Mouse (Mus musculus) neural tube, embryonic 14.5 days (tissue): ENCODE results near the gene Gata2. TPM values are rescaled to one million over a fixed set of nuclear protein-coding genes. Genes with fewer than 3 reads are reported as not detected.

Experiments
- ATAC-seq: fragments of 200-750 bp; cut with Nextera tagmentation; 2 replicates; pipeline ENCODE4 v1.8.0; 2017; ENCODE audit warnings: low read depth, mild to moderate bottlenecking, moderate TSS enrichment, moderate library complexity
- H3K27ac ChIP-seq: fragments of 300-500 bp; sonication (generic); 2 replicates; pipeline ENCODE4 v1.5.1; 2014; ENCODE audit warnings: low read depth, mild to moderate bottlenecking, control low read depth, low read length, moderate library complexity, mixed read lengths
- H3K27me3 ChIP-seq: fragments of 300-500 bp; sonication (generic); 2 replicates; pipeline ENCODE4 v1.6.1; 2014; ENCODE audit warnings: low read length; ENCODE audit not compliant: control insufficient read depth, insufficient read depth
- H3K36me3 ChIP-seq: fragments of 300-500 bp; sonication (generic); 2 replicates; pipeline ENCODE4 v1.6.1; 2014; ENCODE audit warnings: low read length, mixed read lengths; ENCODE audit not compliant: control insufficient read depth, insufficient read depth
- H3K4me1 ChIP-seq: fragments of 300-500 bp; sonication (generic); 2 replicates; pipeline ENCODE4 v1.6.1; 2014; ENCODE audit warnings: low read length; ENCODE audit not compliant: control insufficient read depth, insufficient read depth
- H3K4me2 ChIP-seq: fragments of 300-500 bp; sonication (generic); 2 replicates; pipeline ENCODE4 v1.6.1; 2014; ENCODE audit warnings: mild to moderate bottlenecking, low read depth, low read length, control low read depth
- H3K4me3 ChIP-seq: fragments of 300-500 bp; sonication (generic); 2 replicates; pipeline ENCODE4 v1.5.1; 2014; ENCODE audit warnings: low read depth, low read length, control low read depth, mixed read lengths
- H3K9ac ChIP-seq: fragments of 300-500 bp; sonication (generic); replicated peaks from 2 replicates; pipeline ENCODE4 v1.6.1; 2014; ENCODE audit warnings: low read depth, mild to moderate bottlenecking, control low read depth, low read length, mixed read lengths
- H3K9me3 ChIP-seq: fragments of 300-500 bp; sonication (generic); 2 replicates; pipeline ENCODE4 v1.6.1; 2016; ENCODE audit warnings: low read length; ENCODE audit not compliant: control insufficient read depth
- WGBS: fragments of 180-500 bp; shearing (Covaris S2); extraction: QIAGEN DNeasy Blood & Tissue Kit; methylation state at CpG from one replicate; pipeline ENCODE4 v1.1.7; 2014; 5-methylcytosine and 5-hydroxymethylcytosine counted together
- polyA plus RNA-seq: library from polyadenylated mRNA; unstranded; fragments of >200 nt; fragmentation: Nextera tagmentation; extraction: Ambion mirVana; gene quantifications from 2 replicates; pipeline ENCODE4 v1.2.1, GENCODE M21; 2014

Gata2 gene
- polyA plus RNA-seq, 1 experiment from 2014 or later: 5.4 TPM

DNA sequence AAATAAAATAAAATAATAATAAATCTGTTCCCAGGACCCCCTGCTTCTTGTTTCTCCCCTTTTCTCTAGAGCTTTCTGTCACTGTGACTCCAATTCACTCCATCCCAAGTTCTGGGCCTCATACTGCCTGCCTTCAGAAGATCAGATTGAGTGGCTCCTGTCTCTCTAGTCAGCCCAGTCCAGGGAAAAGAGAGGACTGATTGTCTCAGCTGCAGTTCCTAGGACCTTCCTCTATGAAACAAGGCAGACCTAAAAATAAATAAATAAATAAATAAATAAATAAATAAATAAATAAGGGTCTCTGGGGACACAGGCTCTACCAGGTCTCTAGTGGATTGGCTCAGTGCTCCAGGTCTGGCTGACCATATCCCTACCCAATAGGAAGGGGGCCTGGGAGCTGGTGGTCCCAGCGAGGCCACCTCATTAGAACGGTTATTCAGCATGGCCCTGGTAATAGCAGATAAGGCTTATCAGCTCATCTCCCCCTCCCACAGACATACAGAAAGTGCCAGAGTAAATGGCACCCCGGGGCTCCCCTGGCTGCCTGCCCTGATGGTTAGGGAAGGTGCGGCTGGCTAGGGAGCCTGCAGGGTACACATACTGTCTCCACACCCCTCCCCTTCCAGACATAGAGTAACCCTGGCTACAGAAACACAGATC lies 2.1 kb upstream of the Gata2 start:
- no peak for ATAC-seq
- WGBS: 8% methylated on average over 4 of the region's 4 CpGs

DNA sequence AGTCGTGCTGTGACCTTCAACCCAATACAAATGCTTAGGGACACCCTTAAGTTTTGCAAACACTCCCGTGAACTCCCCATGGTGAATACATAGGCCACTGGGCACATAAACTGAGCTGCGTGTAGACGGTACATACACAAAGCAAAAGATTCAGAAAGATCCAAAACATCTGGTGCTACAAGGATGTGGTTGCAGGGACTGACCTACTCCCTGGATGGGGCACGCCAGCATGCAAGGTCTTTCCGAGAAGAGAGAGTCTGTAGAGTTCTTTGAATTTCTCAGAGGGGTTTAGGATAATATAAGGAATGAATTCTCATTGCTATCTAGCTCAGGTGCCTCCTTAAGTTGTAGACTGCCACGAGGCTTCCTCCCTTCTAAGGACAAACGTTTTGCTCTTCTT lies 935 bp upstream of the Gata2 start:
- ATAC-seq: no peak
- Histone ChIP-seq H3K4me1 (peaks cover 14% of the 10 kb centered on the region; the same call in 1 of the 2 replicates), H3K27ac (no peak overlapping the region), H3K27me3 (peaks cover 70% of the 10 kb centered on the region), H3K9me3 (no peaks in the 10 kb centered on the region), H3K4me2 (no peak overlapping the region), H3K4me3 (no peak overlapping the region), H3K9ac (no peak overlapping the region), H3K36me3 (no peaks in the 10 kb centered on the region)
- 9% methylated on average over 8 of the region's 8 CpGs for WGBS

More for the DNA sequence above, 2.1 kb upstream of the Gata2 start:
- H3K9ac ChIP-seq: no peak overlapping the region
- peaks cover 6% of the 10 kb centered on the region; the same call in 1 of the 2 replicates for H3K4me1 ChIP-seq
- no peak overlapping the region for H3K4me2 ChIP-seq
- H3K36me3 ChIP-seq: no peaks in the 10 kb centered on the region
- peaks cover 65% of the 10 kb centered on the region for H3K27me3 ChIP-seq
- no peaks in the 10 kb centered on the region for H3K9me3 ChIP-seq
- H3K27ac ChIP-seq: no peak overlapping the region
- no peak overlapping the region for H3K4me3 ChIP-seq

DNA sequence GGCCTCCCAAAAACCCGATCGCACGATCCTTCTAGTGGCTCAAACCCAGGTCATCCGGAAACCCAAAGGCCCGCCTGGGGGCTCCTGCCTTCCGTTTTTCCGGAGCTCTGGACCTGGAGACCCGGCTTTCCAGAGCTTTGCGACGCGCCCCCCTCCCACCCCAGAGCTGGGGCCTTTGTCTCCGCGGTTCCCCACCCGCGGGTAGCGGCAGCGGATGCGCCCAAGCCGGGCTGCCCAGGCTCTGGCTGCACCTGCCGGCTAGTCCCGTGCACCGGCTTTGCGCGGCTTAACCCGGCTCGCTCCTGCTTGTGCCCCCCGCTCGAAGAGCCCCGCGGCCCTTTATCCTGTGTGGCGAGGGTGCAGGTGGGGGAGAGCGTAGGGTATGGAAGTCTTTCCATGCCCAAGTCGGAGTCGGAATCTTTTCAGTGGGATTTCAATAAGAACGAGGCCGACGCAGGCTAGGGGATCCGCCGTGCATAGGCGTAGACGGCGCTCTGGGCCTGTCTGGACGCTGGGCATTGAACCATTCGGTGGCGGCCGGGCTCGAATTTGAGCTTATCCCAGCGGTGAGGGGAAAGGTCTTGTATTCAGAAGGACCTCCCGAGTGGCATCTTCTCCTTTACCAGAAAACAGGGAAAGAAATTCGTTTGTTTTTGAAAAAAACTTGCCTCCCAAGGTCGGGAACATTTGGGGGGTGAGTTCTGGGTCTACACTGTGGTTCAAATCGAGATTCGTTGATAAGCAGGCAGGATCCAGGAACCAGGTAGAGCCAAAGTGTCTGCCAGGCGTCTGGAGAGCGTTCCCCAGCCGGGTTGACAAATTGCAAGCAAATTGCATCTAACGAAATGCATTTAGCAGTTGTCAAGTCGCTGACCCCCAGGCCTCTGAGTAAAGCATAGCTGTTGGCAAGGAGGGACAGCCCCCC lies 624 bp downstream of the Gata2 start:
- Histone ChIP-seq H3K9ac (0 out of 2 replicates have a peak overlapping the region, but pooled peaks have one; percentile 21), H3K9me3 (no peaks in the 10 kb centered on the region), H3K36me3 (no peaks in the 10 kb centered on the region), H3K4me1 (peaks cover 22% of the 10 kb centered on the region), H3K27ac (no peak overlapping the region), H3K4me3 (peak overlapping the region; percentile 20; the same call in 1 of the 2 replicates), H3K4me2 (peak overlapping the region; percentile 35), H3K27me3 (peaks cover 73% of the 10 kb centered on the region)
- WGBS: 1% methylated on average over 58 of the region's 58 CpGs
- no peak for ATAC-seq

DNA sequence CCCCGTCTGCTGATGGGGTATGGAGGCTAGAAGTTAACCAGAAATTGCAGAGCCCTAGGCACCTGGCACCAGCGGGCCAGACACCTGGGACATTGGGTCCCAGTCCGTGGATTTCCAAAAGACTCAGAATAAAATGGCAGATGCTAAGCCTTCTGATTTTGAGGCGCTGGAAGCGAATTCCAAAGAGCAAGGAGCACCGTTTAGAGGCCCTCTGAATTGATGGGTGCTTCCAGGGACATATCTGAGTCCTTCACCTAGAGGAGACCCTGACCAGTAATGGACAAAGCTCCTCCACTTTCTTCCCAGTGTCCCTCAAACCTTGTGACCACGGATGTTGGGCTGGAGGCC lies 1.3 kb downstream of the Gata2 start:
- H3K4me1 ChIP-seq: peaks cover 22% of the 10 kb centered on the region

DNA sequence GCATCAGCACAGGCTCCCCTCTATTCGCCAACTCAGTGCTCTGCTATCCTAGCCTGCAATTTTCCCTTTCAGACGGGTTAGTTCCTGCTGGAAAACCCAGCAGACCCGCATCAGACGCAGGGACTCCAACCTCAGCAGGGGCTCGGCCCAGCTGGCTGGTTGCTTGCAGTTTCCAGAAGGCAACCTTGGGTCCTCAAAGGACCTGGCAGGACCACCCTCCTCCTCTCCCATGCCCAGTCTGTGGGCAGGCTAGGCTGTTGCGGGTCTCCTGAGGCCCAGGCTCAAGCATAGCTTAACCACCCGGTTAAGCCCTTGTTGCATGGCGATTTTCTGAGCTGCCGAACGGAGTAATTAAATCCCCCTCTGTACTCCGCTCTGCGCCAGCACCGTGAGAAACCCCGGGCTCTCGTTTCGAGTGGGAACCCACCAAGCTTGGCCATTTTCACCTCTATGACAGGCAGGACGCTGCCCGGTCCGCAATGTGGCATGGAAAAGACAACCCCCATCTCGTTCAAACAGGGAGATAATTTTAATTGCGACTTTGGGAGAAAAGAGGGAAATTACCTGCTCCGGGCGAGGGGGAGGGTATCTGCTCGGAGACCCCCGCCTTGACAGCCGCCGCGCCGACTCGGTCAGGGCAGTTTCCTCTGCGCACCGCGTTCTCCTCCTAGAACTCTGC lies 2.5 kb downstream of the Gata2 start:
- Histone ChIP-seq H3K4me3 (peak overlapping the region; percentile 17; the same call in 1 of the 2 replicates), H3K9me3 (no peaks in the 10 kb centered on the region), H3K4me1 (peaks cover 22% of the 10 kb centered on the region), H3K4me2 (no peak overlapping the region), H3K27me3 (peaks cover 79% of the 10 kb centered on the region), H3K36me3 (no peaks in the 10 kb centered on the region), H3K27ac (no peak overlapping the region), H3K9ac (no peak overlapping the region)
- 2% methylated on average over 33 of the region's 33 CpGs for WGBS
- no peak for ATAC-seq

More for the DNA sequence above, 1.3 kb downstream of the Gata2 start:
- no peak overlapping the region for H3K4me2 ChIP-seq
- H3K9me3 ChIP-seq: no peaks in the 10 kb centered on the region
- WGBS: 4% methylated on average over 7 of the region's 7 CpGs
- H3K4me3 ChIP-seq: no peak overlapping the region
- H3K27me3 ChIP-seq: peaks cover 76% of the 10 kb centered on the region
- H3K36me3 ChIP-seq: no peaks in the 10 kb centered on the region
- no peak overlapping the region for H3K9ac ChIP-seq
- no peak for ATAC-seq
- no peak overlapping the region for H3K27ac ChIP-seq

DNA sequence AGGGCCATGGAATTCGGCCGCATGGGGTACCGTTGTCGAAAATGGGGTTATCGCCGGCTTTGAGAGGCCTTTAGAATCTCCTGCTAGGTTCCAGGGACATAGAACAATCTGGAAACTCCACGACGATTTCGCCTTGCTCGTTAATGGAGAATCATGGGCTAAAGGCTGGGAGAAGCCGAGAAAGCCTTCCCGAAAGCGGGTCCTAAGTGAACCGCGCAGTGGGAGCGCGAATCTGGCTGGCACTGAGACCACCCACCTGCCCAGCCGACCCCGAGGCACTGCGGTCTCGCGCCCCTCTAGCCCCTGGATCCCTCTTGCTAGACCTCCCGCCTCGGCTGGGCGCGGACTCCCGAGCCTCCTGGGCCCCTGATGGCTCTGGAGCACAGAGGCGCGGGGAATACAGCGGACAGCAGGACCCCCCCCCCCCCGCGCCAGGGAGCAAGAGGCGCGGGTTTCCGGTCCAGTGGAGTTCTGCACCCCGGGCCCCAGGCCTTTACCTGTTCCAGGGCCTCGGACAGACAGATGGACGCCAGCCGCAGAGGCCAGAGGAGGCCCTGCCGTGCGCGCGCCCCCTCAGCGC lies 3.1 kb downstream of the Gata2 start:
- Histone ChIP-seq H3K9me3 (no peaks in the 10 kb centered on the region), H3K9ac (0 out of 2 replicates have a peak overlapping the region, but pooled peaks have one; percentile 12), H3K4me3 (peak overlapping the region; percentile 17; the same call in 1 of the 2 replicates), H3K27me3 (peaks cover 79% of the 10 kb centered on the region), H3K36me3 (no peaks in the 10 kb centered on the region), H3K27ac (no peak overlapping the region), H3K4me1 (peaks cover 22% of the 10 kb centered on the region), H3K4me2 (peak overlapping the region; percentile 29)
- WGBS: under 1% methylated on average over 41 of the region's 44 CpGs
- ATAC-seq: no peak

DNA sequence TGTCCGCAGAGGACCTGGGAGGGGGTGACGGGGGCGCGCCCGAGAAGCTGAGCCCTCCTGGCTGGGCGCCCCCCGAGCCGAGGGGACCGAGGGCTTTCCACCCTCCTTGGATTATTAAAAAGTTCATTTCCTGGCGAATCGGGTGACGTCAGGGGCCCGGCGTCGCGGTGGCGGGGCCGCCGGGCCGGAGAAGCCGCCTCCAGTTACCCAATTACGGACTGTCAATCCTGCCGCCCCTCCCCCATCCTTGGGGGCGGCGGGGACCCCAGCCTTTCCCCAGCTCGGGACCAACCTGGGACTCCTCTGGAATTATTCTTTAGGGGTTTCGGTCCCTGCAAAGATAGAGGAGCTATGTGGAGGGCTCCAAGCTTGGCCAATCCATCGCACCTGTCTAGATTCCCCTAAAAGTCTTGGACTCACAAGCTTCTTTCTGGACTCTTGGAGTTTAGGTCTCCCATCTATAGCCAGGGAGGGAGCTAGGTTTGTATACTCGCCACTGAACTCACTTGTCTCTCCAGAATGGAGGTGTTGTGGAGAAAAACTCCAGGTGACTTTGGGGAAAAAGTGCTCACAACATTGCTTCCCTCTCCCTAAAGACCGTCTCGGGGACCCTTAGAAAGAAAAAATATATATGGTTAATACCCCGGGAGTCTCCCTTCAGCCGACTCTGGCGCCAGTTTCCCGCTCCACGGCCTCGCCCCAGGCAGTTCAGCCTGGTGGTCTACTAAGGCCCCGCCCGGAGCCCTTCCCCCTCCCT lies 3.8 kb downstream of the Gata2 start:
- H3K27me3 ChIP-seq: peaks cover 82% of the 10 kb centered on the region
- H3K27ac ChIP-seq: no peak overlapping the region
- H3K4me1 ChIP-seq: peaks cover 22% of the 10 kb centered on the region
- peak overlapping the region; percentile 29 for H3K4me2 ChIP-seq
- no peak overlapping the region for H3K9ac ChIP-seq
- H3K4me3 ChIP-seq: peak overlapping the region; percentile 17; the same call in 1 of the 2 replicates
- ATAC-seq: no peak
- H3K9me3 ChIP-seq: no peaks in the 10 kb centered on the region
- under 1% methylated on average over 39 of the region's 39 CpGs for WGBS
- no peaks in the 10 kb centered on the region for H3K36me3 ChIP-seq
